Mouse (Mus musculus): ENCODE data around the gene Cdk13.

Cdk13 gene

DNA sequence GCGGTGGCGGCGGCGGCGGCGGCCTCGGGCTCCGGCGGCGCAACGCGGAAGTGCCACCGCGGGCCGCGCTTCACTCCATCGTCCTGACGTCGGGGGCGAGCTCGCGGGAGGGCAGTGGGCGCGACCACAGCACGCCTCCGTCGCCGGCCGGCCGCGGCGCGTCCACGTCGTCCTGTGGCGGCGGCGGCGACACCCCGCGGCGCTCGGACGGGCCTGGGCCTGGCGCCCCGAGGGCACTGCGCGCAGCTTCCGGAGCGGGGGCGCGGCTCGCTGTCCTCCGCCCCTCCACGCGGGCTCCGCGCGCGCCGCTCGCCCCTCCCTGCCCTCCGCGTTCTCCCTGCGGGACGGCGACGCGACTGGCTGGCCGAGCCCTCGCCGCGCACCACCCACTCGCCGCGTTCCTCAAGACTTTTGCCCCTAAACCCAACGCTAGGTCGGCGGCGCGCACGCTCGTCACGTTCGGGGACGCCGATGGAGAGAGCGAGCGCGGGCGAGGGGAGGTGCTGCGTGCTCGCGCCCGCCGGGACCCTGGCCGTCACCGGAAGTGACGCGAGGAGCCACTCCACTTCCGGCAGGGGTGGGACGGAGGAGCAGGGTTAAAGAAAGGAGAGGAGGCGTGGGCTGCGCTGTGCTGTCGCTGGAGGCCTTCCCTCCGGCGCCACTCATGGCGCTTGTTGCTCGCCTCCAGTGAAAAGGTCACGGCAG, at the start of gene Cdk13:
Cdk13 (minus strand) TSS at position 189 of the 705 bp plus-strand sequence.
- peak; percentile 99 for DNase-seq

DNA sequence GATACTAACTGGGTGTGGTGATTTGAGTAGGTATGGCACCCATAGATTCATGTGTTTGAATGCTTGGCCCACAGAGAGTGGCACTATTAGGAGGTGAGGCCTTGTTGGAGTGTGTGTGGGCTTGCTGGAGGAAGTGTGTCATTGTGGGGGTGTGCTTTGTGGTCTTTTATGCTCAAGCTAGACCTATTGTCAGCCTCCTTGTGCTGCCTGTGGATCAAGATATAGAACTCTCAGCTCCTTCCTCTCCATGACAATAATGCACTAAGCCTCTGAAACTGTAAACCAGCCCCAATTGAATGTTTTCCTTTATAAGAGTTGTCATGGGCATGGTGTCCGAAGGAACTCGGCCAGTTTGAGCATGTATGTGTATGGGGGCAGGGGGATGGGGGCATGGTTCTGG, 38.4 kb upstream of the Cdk13 start:
- no peak for DNase-seq

DNA sequence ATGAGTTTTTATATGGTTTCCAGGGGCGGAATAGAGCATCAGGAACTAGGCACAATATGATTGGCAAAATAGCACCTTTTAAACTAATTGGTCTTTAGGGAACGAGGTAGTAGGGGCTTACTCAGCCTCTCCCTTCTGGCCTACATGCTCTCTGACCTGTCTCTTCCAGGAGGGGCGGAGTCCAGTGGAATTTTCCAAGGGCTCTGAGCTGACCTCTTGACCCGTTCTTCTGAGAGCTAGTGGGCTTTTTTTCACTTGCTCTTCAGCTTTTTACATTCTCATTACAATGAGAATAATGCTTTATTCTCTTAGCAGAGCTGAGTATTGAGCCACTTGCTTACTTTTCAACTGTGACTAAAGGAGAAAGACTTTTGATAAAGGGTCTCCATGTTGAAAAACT, 37.9 kb upstream of the Cdk13 start:
- no peak for DNase-seq

DNA sequence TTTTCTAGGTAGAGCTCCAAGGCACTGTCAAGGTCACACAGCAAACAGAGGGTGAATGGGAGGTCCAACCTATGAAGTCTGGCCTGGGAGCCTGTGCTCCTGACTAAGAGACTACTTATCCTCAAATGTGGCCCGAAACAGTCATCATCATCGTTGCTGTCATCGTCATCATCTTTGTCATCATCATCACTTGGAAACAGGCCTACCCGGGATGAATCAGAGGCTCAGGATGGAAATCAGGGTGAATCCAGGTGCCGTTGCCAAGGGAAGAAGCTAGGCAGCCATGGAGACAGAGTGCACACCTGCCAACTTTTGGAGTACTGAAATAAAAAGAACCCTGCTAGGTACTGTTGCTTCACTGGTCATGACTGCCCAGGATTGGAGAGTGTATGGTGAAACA, 34.2 kb upstream of the Cdk13 start:
- DNase-seq, result no peak

DNA sequence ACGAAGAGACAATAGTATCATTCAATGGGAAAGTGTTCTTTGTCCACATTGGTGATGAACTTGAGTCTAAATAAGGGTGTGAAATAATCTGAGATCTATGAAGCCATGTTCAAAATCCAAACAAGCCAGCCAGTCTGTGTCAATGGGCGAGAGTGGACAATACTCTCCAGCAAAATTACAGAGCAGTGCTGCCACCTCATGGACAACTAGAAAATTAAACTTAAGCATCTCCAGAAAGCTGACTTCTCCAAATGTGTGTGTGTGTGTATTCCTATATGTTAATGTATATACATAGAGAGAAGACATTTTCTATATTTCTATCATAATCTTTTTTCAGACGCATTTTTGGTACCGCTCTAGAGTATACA, 33.6 kb upstream of the Cdk13 start:
- DNase-seq, result peak; percentile 37

DNA sequence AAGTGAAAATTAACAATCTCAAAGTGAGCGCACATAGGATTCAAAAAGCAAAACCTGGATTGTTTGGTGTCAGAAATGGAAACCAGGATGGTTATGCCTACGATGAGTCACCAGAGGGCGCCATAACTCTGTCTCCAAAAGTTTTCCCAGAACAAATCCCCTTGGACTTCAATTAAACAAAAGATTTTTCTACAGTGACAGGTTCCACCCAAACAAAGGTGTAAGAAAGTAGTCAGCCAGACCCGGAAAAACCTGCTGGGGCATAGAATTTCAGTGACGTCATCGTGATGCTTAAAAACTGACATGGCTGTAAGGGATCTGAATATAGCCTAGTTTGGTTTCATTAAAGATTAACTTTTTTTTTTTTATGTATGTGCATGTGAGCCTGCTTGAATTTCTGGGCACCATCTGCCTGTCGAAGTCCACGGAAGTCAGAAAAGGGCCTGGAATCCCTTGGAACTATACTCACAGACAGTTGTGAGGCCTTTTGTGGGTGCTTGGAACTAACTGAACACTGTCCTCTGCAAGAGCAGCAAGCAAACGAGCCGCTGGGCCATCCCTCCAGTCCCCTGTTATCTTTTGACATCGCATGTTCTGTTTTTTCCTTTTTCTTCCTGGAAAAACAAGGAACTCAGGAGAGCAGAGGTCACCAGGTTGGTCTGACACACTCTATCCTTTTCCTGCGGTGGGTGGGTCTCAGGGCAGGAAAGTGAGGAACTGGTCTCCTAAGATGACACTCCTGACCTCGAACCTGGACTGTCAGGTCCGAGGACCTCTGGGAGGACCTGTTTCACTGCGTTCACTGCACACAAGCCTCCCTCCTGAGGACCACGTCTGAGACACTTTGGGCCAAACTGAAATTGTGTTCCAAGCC, 33.0 kb upstream of the Cdk13 start:
- no peak for DNase-seq

DNA sequence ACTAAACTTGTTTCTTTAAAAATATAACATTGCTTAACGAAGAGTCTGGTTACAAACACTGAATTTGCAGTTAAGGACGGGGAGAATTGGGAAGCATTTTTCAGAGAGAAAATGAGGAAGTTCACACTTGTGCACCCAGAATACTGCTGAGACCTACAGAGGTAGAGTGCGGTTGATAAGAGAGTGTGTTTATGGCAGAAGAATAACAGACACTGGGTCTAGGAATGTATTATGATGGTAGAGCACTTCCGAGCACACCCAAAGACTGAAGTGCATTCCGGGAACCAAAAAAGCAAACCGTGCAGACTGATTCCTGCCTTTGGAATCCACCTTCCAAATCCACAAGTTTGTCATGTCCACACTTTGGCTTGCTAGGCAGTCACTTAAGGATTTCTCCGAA, 31.9 kb upstream of the Cdk13 start:
- DNase-seq, result no peak

DNA sequence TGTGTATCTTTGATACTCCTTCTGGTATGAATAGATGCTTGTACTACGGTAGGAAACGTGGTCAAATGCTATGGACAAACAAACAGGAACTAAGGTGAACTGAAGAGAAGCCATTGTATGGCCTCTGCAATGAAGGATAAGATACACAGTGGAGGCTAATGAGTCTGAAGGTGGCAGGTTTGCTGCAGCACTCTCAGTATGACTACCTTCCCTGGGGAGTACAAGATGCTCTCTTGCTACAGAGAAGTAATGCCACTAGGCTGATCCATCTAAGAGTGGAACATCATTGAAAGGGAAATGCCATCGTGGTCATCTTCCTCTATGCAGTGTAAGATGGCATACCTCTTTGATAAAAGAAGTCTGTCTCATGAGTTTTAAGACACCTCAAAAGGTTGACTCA, 28.0 kb upstream of the Cdk13 start:
- no peak for DNase-seq

DNA sequence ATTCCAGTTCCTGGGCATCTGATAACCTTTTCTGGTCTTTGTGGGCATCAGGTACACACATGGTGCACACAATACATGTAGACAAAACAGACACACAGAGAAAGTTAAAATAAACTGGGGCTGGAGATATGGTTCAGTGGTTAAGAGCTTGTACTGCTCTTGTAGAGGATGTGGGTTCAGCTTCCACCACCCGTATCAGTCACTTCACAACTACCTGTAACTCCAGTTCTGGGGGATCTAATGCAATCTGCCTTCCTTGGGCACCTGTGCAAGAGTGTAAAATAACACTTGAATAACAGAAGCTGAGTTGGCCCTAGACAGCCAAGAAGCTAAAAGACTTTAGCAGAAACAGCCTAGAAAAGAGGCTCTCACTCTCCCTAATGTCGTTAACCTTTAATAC, 12.3 kb upstream of the Cdk13 start:
- no peak for DNase-seq

DNA sequence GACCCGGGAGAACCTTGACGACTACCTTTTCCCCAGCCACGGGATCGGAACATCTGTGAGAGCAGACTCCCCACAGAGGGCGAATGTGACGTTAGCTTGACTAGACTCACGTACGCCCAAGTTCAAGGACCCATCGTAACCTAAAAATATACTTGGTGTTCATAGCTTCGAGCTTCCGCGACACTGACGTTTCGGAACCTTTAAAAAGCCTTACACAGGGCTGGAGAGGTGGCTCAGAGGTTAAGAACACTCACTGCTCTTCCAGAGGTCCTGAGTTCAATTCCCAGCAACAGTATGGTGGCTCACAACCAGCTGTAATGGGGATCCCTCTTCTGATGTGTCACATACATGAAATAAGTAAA, 698 bp upstream of the Cdk13 start:
- DNase-seq, result no peak

DNA sequence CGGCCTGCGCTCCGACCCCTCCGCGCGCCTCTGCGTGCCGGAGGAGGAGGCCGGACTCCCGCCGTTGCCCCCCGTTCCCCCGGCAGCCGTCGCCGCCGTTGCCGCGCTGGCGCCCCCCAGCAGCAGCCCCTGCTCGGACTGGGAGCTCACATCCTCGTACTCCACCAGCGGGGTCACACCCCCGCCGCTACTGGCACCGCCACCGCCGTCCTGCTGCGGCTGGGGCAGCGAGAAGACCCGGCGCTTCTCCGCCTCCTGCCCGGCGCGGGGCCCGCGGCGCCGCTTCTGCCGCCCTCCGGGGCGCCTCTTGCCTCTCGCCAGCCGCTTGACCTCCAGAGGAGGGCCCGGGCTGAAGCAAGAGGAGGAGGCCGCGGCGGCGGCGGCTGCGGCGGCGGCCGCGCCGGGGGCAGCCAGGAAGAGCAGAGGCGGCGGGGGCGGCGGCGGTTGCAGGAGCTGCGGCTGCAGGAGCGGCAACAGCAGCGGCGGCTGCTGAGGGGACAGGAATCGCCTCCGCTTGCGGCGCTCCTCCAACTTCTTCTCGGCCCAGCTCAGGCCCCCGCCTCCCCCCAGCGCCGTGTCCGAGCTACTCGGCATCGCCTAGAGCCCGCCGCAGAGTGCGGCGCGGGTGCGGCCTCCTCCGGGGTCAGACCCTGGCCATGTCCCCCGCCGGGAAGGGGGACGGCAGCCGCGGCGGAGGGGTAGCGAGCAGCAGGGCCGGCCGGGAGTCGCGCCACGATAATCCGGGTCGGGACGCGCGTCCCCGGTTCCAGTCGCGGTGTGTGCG, 647 bp downstream of the Cdk13 start:
- peak; percentile 79 for DNase-seq

DNA sequence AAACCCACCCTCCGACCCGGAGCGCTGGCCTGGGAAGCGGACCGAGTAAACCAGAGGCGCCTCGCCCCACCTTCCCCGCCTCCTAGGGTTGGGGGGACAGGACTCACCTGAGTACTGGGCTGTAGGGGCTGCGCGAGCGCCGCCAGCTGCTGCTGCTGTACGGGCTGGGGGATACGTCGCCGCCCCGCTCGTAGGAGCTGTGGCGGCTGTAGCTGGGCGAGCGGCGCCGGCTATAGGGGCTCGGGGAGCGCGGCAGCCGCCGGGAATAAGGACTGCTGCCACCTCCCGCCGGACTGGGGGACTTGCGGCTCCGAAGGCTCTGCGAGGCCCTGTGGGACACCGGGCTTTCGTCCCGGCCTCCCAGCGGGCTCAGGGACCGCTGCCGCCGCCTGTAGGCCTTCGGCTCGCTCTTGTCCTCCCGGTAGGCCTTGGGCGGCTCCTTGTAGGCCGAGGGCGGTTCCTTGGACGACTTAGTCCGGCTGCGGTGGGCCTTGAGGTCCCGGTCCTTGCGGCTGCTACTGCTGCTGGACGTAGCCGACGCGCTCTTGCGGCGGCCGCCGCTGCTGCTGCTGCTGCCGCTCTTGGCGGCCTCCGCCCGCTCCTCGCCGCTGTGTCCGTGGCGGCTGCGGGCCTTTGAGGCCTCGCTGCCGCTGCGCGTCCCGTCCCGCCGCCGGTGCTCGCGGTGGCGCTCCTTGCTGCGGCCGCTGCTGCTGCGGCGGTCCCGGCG, 1.4 kb downstream of the Cdk13 start:
- peak; percentile 76 for DNase-seq

DNA sequence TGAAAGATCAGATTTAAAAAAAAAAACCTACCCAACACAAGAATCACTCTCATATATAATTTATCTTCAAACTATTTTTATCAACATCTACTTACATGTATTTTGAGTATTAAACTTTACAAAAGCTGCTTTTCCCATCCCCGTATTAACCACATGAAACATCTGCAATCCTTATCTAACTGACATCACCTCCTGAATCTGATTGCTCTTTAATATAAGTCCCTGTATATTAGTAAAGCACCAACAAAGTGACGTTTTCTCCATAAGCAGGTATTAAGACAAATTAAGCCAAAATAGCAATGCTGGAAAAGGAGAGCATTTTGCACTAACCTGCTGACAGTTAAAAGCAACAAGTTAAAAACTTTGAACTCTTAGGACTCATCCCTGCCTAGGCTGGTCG, 2.0 kb downstream of the Cdk13 start:
- no peak for DNase-seq

DNA sequence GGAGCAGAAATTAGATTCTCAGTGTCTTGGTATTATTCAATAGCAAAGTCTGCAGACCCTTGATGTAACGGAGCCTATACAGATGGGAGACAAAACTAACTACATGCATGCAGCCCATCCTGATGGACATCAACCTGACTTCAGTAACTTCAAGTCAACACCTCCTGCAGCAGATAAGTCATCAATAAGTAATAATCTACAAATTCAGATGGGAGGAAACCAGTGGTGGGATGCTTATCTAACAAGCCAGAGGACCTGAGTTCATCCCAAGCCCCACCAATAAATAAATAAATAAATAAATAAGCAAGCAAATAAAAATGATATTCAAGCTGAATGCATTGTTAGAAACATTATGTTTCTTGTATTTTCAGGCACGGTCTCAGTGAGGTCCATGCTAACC, 5.2 kb downstream of the Cdk13 start:
- no peak for DNase-seq

DNA sequence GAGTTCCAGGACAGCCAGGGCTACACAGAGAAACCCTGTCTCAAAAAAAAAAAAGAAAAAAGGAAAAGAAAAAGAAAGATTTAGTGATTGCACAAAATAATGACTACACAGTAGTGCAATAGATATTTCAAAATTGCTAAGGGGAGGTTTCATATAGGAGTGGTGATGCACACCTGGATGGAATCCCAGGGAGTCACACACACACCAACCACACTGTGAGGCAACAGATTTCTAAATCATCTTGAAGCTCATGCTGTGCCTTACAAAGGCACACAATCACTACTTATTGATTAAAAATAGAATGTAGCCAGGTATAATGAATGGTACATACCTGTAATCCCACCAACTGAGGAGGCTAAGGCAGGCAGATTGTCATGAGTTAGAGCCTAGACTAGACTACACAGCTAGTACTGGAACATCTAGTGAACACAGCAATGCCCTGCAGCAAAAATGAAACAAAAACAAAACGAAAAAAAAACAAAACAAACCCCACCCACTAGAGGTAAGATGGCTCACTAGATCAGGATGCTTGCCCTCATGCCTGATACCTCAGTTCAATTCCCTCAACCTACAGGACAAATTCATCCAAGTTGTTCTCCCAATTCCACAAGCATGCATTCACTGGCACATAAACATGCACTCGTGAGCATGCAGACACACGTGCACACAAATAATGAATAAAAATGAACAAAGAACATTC, 9.0 kb downstream of the Cdk13 start:
- DNase-seq, result no peak

DNA sequence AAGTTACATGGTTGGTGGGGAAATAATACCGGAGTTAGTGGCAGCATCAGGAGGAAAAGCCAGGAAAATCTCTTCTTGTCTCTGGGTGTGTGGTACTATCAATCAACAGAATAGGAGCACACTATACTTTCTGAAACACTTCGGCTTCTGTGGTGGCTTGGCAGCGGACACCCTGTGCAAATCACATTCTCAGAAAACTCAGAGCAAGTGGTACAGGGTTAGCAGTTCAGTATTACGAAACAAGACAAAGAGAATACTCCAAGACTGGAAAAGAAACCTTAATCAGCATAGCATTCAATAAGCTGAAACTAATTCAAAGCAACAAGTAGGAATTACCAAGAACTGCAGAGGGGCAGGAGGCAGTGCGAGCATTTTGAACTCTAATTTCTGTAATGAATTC, 21.3 kb downstream of the Cdk13 start:
- DNase-seq, result no peak

DNA sequence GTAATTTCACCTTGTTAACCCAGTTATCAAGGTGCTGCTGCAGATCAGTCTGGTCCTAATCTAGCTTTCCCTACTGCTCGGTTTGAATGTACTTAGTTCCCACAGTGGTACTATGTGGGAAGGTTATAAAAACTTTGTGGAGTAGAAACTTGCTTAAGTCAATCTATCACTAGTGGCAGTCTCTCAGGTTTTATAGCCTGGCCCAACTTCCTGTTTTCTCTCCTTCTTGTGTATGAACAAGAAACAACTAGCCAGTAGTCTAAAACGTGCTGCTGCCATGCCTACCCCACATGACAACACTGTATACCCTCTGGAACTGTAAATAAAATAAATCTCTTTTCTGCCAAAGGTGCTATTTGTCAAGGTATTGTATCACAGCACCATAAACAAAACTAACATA, 25.0 kb downstream of the Cdk13 start:
- DNase-seq, result no peak

DNA sequence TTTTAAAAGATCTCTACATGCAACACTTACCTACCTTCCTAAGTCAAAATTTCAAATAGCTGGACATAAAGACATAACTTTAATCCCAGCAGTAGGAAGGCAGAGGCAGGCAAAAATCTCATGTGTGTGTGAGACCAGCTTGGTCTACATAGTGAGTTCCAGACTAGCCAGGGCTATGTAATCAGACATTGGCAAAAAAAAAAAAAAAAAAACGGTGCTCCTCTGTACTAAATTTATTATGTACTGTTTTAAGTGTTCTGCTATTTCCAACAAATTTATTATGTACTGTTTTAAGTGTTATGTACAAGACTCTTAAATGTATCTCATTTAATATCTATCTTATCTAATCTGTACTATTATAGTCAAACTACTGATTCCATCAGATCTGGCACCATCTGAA, 28.6 kb downstream of the Cdk13 start:
- DNase-seq, result no peak

DNA sequence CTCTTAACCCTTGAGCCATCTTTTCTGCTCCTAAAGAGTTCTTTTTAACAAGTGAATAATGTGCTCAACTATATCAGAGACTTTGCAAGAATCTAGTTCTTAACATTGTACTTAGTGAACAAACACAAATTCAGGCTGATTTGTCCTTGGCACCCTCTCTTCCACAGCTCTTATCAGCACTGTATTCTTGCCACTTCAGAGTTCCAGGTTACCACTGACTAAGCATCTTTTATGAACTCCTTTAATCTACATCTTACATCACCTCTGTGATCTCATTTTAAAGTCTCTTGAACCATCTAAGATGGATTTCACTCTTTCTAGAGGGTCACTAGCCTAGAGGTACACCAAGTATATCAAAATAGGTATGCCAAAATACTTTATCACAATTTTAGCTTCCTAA, 29.5 kb downstream of the Cdk13 start:
- DNase-seq, result no peak

DNA sequence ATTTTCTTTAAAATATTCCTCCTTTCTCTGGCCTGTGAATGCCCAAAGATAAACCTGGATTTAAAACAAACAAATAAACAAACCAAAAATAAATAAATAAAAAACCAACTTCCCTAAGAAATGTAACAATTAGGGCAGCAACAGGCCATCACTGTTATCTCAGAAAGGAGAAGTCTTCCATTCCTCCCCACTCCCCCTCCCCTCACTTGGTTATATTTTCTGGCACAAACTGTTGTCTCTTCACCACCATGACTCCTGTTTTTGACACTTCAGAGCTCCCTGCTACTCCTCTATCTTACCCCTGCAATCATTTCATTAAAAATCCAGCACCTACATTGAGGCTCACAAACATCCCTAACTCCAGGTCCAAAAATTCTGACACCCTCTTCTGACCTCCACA, 31.8 kb downstream of the Cdk13 start:
- no peak for DNase-seq

DNA sequence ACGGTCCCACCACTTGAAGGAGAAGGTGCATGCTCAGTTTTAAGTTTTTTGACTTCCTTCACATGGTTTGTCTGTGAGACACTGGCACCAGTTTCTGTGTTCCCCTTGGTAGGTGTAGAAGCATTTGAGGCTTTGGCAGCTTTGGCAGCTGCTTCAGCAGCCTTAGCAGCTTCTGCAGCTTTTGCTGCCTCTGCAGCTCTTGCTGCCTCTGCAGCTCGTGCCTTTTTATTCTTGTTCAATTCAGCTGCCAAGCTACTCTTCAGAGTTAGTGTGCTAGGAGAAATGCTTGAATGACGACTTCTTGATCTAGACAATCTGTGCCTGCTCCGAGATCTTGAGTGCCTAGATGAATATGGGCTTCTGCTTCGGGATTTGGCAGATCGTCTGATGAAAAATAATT, 32.3 kb downstream of the Cdk13 start:
- no peak for DNase-seq

DNA sequence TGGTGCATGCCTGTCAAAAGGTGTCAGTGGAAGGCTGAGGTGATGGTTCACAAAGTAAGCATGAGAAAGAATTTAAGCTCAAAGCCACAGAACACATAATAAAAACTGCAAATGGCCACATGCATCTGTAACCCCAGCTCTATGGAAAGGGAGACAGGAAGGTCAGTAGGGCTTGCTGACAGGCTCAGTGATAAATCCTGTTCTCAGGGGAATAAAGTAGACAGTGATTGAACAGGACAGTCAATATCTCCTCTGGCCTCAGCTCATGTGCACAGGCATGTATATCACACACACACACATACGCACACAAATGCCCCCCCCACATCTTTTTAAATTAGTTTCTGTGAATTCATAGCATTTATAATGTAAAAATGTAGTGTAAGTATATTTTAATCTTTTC, 42.5 kb downstream of the Cdk13 start:
- DNase-seq, result no peak

DNA sequence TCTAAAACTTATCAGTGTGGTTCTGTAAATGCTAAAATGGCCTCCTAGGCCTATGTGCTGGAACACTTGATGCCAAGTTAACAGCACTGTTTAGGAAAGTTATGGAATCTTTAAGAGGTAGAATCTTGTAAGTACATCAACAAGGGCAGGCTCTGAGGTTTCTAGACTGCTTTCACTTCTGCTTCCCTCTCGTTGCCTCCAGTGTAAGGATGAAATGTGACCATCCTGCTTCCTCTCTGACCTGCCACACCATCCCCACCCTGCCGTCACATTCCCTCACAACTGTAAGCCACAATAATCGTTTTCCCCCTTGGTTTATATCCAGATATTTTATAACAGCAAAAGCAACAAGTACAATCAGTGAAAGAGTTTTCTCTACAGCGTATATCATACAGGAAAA, 49.9 kb downstream of the Cdk13 start:
- no peak for DNase-seq
